Mouse (Mus musculus) CD4-positive, CD25-positive, alpha-beta regulatory T cell, adult 9 weeks (primary cell): Measurements from ENCODE around the gene Ky. TPM values are rescaled to one million over a fixed set of nuclear protein-coding genes. Genes with fewer than 3 reads are reported as not detected.

ENCODE experiments used
- polyA plus RNA-seq: library from polyadenylated mRNA; unstranded; fragments of 100-300 nt; shearing (Covaris generic); gene quantifications from one replicate; pipeline ENCODE4 v1.2.1, GENCODE M21; 2017

Ky gene
- 0.22 TPM for polyA plus RNA-seq

DNA sequence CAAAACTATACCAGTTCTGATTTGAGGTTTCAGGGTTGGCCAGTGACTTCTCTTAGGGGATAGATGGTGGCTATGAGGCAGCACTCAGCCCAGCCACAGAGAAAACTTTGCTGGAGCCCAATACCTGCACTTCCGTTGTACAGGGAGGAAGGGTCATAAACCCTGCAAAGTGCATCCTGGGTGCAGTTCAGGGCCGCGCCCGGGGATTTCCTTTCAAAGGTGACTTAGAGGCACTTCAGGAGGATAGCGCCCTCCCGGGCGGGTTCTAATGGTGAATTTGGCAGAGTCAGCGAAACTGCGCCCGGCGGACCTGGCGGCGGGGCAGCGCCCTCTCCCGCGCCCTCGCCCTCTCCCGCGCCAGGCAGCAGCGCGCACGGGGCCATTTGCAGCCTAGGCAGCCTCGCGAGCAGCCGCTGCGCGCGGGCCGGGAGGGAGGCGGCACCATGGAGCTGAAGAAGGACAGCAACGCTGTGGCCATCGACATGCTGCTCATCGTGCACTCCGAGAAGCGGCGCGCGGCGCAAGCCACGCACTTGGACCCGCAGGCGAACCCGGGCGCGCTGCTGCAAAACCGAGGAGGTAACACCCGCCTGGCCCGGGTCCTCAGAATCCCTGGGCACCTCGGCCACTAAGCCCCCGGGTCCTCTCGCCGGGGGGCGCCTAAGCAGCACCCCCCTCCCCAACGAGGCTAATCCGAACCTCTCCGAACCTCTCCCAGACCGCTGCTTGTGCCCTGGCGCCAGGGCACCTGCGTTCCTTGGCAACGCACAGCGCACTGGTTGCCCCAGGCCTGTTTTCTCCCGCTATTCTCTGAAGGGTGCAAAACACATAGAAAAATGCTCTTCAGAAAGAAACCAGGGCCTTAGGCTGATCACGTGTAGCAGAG, at the start of gene Ky:
Gene Ky (plus strand): TSS at position 51 of the 886 bp plus-strand sequence.

Other genes starting within 250 kb of the Ky start
- not detected for gene Ephb1, start 151.1 kb upstream of the Ky start, polyA plus RNA-seq
- 115 TPM for gene Anapc13, start 120.5 kb downstream of the Ky start, polyA plus RNA-seq
- 48.1 TPM for gene Cep63, start 120.8 kb downstream of the Ky start, polyA plus RNA-seq
- 0.27 TPM for gene Amotl2, start 210.9 kb downstream of the Ky start, polyA plus RNA-seq